Mouse (Mus musculus) brain, embryonic 14.5 days (tissue): ENCODE results near the gene Ehbp1.

Experiments
- CTCF ChIP-seq: fragments of 200-500 bp; IDR thresholded peaks from 2 replicates; pipeline ENCODE4 v1.5.1; 2012; ENCODE audit warnings: inconsistent platforms, mild to moderate bottlenecking, moderate library complexity, borderline replicate concordance; ENCODE audit not compliant: insufficient read depth, insufficient read length; ENCODE audit errors: extremely low read depth
- POLR2A ChIP-seq: fragments of 200-500 bp; IDR thresholded peaks from 2 replicates; pipeline ENCODE4 v1.6.1; 2012; ENCODE audit warnings: mild to moderate bottlenecking, inconsistent platforms, borderline replicate concordance; ENCODE audit not compliant: poor library complexity, insufficient read depth, insufficient read length, severe bottlenecking; ENCODE audit errors: extremely low read depth

- TF ChIP-seq POLR2A (no peak), CTCF (no peak)
Measured at GRCm38 (mm10) chr11:22317824-22318411, 24.2 kb downstream of the Ehbp1 start.
